Mouse (Mus musculus) ES-CJ7 (cell line): ENCODE measurements around the gene Uck1.

Experiments
- DNase-seq: peaks from one replicate; pipeline ENCODE4 v3.0.0; 2011; ENCODE audit warnings: low read depth, low spot score

Uck1 gene

DNA sequence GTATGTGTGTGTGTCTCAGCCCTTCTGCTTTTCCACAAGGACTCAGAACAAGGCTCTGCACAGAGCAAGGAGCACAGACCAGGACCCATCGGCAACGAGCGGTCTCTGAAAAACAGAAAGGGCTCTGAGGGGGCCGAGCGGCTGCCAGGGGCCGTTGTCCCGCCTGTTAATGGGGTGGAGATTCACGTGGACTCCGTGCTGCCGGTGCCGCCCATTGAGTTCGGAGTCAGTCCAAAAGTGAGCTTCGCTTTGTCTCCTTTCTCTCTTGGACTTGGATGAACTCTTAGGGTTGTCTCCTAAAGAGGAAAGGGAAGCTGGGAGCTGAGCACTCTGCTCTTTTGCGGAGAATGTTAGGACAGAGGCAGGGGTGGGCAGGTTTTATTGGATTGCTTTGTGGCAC lies 40.5 kb downstream of the Uck1 start:
- DNase-seq, result no peak

- no peak for DNase-seq
These were observed 41.2 kb downstream of the Uck1 start for GRCm38 (mm10) chr2:32218541-32219334.

- no peak for DNase-seq
These were observed 41.8 kb downstream of the Uck1 start for GRCm38 (mm10) chr2:32218113-32218512.

- DNase-seq, result no peak
These were observed 42.3 kb downstream of the Uck1 start for GRCm38 (mm10) chr2:32217656-32218055.

GRCm38 (mm10) chr2:32216506-32216905 lies 43.5 kb downstream of the Uck1 start:
- peak; percentile 45 for DNase-seq

DNA sequence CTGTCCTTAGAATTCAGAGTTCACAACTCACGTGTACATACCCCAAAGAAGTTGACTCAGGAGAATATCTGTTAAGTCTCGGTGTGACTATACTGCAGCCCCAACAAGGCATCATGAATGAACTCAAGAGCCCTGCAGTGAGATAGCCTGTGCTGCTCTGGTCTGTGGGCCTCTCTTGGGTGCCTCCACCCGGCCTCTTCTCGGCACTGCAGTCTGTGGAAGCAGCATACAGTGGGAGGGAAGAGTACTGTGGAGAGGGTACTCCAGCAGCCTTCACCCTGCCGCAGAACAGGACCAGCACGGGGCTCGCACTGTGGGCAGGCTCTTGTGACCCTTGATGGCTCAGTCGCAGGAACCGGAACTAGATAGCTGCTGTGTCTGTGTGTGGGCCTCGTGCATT lies 44.4 kb downstream of the Uck1 start:
- peak; percentile 41 for DNase-seq

DNA sequence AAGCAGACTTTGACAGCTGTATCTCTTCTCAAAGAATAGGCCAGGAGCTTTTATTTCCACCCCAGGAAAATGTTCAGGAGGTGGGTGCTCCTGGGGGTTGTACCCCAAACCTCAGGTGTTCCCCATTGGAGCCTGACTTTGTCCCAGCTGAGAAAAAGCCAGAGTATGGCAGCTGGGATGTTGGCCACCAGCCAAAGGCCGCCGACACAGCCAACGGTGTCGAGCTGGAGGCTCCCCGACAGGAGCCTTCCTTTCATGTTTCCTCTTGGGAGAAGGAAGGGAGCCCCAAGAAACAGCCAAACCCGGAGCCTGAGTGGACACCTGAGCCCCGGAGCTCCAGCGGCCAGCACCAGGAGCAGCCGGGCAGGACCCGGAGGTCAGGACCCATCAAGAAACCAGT lies 47.0 kb downstream of the Uck1 start:
- no peak for DNase-seq

DNA sequence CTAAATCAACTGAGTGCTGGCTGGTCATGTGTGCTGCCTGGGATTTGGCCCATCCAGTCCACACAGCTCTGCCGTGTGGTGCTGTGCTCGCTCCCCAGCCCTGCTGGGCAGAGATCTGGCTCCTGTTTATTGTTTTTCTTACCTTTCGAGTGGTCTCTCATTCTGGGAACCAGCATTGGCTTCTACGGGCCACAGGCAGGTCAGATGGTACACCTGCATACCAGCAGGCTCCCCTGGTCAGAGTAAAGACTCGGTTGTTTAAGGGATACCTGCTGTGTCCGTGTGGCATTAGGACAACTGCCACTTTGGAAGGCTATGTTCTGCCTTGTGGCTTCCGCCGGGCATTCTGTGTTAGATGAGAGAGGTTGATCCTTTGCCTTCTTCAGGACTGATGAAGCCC lies 48.3 kb downstream of the Uck1 start:
- DNase-seq, result no peak

GRCm38 (mm10) chr2:32207682-32208081 lies 52.3 kb downstream of the Uck1 start:
- DNase-seq, result no peak
